Mouse (Mus musculus) liver, adult 2 months (tissue): ENCODE data around the gene Emsy. TPM values are rescaled to one million over a fixed set of nuclear protein-coding genes. Genes with fewer than 3 reads are reported as not detected.

Experiments
- DNase-seq: peaks from one replicate; pipeline ENCODE4 v3.0.0-alpha.2; 2011; ENCODE audit warnings: low read depth, low spot score; ENCODE audit errors: extremely low read depth
- H3K27ac ChIP-seq: fragments of 200-500 bp; replicated peaks from 2 replicates; pipeline ENCODE4 v1.5.1; 2012; ENCODE audit warnings: low read depth, mild to moderate bottlenecking, control low read depth, inconsistent platforms, low read length; ENCODE audit not compliant: insufficient read depth
- H3K27me3 ChIP-seq: fragments of 200-500 bp; 2 replicates; pipeline ENCODE4 v1.6.1; 2012; ENCODE audit warnings: mild to moderate bottlenecking, moderate library complexity, low read length, inconsistent platforms; ENCODE audit not compliant: control insufficient read depth, insufficient read depth
- H3K36me3 ChIP-seq: fragments of 200-500 bp; 2 replicates; pipeline ENCODE4 v1.6.1; 2012; ENCODE audit warnings: low read length, inconsistent platforms; ENCODE audit not compliant: control insufficient read depth, insufficient read depth
- H3K4me1 ChIP-seq: fragments of 200-500 bp; 2 replicates; pipeline ENCODE4 v1.6.1; 2011; ENCODE audit warnings: low read length; ENCODE audit not compliant: control insufficient read depth, insufficient read depth
- H3K4me3 ChIP-seq: fragments of 200-500 bp; 2 replicates; pipeline ENCODE4 v1.5.1; 2011; ENCODE audit warnings: low read depth, mild to moderate bottlenecking, control low read depth, low read length, moderate library complexity; ENCODE audit not compliant: insufficient read depth
- H3K79me2 ChIP-seq: fragments of 200-500 bp; 2 replicates; pipeline ENCODE4 v1.6.1; 2012; ENCODE audit warnings: inconsistent platforms, mild to moderate bottlenecking, low read length, moderate library complexity; ENCODE audit not compliant: control insufficient read depth, insufficient read depth
- H3K9ac ChIP-seq: fragments of 200-500 bp; 2 replicates; pipeline ENCODE4 v1.6.1; 2012; ENCODE audit warnings: low read depth, mild to moderate bottlenecking, control low read depth, inconsistent platforms, low read length
- CTCF ChIP-seq: fragments of 200-500 bp; IDR thresholded peaks from 2 replicates; pipeline ENCODE4 v1.5.1; 2011; ENCODE audit warnings: low read depth, low read length, control low read depth
- POLR2A ChIP-seq: fragments of 200-500 bp; IDR thresholded peaks from 2 replicates; pipeline ENCODE4 v1.6.1; 2011; ENCODE audit warnings: low read length, control low read depth; ENCODE audit not compliant: insufficient read depth; ENCODE audit errors: extremely low read depth
- WGBS: fragments of 180-500 bp; shearing (Covaris S2); methylation state at CpG from one replicate; pipeline ENCODE4 v1.1.7; 2018; 5-methylcytosine and 5-hydroxymethylcytosine counted together
- polyA plus RNA-seq: library from polyadenylated mRNA; depleted of rRNA; stranded (reverse); fragments of >200 nt; gene quantifications from 2 replicates; pipeline ENCODE4 v1.2.3, GENCODE M21; 2012
- total RNA-seq: library from RNA; depleted of rRNA; stranded (reverse); fragments of >200 nt; gene quantifications from 2 replicates; pipeline ENCODE4 v1.2.3, GENCODE M21; 2014

Gene Emsy
- total and polyA plus RNA-seq, 2 experiments = 7.9 to 10.9 TPM

DNA sequence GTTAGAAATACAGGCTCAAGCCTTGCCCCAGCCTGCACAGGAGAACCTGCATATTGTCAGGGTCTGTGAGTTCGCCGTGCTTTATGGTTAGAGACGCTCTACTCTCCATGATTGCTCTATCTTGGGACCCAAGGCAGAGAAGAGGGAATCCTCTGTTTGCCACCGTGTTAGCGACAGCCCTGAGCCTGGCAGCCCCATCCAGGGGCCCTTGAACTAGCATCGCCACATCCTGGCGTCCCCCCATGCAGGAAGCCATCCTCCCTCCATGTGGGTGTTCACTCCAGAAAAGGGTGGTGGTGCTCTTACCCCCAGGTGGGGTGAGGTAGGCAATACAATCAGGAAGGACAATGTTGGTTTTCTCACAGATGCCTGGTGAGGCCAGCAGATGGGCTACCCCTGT is 82.3 kb downstream of the Emsy start:
- WGBS = 86% methylated on average over 7 of the region's 7 CpGs
- H3K27ac ChIP-seq = peak overlapping the region; percentile 72

DNA sequence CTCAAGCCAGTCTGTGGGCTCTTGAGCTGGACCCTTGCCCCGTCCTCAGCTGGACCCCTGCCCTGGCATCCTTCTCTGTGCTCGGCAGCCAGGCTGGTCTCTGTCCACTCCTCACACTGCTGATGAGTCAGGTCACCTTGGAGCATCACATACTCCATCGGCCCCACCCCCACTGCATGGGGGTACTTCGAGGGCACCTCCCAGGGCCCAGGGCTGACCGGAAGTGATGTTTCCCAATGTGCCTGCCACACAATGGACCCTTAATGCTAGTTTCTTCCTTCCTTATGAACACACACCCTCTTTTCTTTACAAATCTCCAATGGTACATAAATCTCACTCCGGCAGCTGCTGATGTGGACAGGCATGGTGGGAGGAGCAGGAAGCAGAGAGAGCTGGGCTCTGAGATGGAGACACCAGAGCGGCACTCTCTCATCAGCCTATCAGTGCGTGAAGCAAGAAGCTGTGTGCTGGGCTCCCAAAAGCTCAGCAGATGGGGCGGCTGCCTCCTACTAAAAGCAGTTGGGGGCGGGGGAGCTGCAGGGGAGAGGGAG is 83.3 kb downstream of the Emsy start:
- H3K27me3 ChIP-seq = no peaks in the 10 kb centered on the region
- peak overlapping the region; percentile 72 for H3K27ac ChIP-seq
- WGBS = 64% methylated on average over 10 of the region's 10 CpGs
- no peak overlapping the region for H3K4me3 ChIP-seq
- H3K79me2 ChIP-seq = no peaks in the 10 kb centered on the region
- TF ChIP-seq POLR2A (no peak), CTCF (no peak)
- DNase-seq = no peak
- no peak overlapping the region for H3K9ac ChIP-seq
- peaks cover 12% of the 10 kb centered on the region for H3K4me1 ChIP-seq
- no peaks in the 10 kb centered on the region for H3K36me3 ChIP-seq

More for the DNA sequence above, 82.3 kb downstream of the Emsy start:
- Histone ChIP-seq H3K4me1 (peaks cover 12% of the 10 kb centered on the region), H3K4me3 (no peak overlapping the region), H3K36me3 (no peaks in the 10 kb centered on the region), H3K27me3 (no peaks in the 10 kb centered on the region), H3K9ac (no peak overlapping the region), H3K79me2 (no peaks in the 10 kb centered on the region)
- TF ChIP-seq CTCF (no peak), POLR2A (no peak)
- DNase-seq = no peak

DNA sequence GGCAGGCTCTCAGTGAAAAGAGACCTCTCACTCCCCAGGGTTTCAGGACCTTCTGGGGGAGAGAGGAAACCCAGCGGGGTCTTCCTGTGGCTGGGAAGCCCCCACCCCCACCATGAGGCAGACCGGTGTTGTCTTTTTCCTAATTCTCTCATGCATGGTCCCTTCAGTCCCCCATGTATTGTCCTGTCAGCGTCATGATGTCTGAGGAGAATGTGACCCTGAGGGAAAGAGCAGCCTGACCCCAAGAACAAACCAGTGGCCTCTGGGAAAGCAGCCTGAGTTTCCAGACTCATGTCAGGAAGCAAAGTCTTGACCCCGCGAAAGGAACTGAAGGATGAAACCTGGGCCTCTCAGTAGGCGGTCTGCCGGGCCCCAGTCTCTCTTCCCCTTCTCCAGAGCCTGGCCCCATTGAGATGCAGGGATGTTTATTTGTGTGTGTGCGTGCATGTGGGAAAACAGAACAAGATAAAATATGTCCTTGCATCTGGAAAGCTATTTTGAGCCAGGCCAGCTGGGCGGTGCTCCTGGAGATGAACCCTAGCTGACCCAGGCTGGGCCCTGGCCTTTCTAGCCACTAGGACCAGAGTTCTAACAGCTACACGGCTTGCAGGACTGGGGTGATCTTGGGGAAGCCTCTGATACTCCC is 84.2 kb downstream of the Emsy start:
- Histone ChIP-seq H3K27ac (peak overlapping the region; percentile 86), H3K4me3 (no peak overlapping the region), H3K9ac (no peak overlapping the region), H3K4me1 (peaks cover 12% of the 10 kb centered on the region), H3K79me2 (no peaks in the 10 kb centered on the region), H3K27me3 (no peaks in the 10 kb centered on the region), H3K36me3 (no peaks in the 10 kb centered on the region)
- TF ChIP-seq POLR2A = no peak
- no peak for TF ChIP-seq CTCF
- WGBS = 61% methylated on average over 10 of the region's 10 CpGs
- peak; percentile 46 for DNase-seq

DNA sequence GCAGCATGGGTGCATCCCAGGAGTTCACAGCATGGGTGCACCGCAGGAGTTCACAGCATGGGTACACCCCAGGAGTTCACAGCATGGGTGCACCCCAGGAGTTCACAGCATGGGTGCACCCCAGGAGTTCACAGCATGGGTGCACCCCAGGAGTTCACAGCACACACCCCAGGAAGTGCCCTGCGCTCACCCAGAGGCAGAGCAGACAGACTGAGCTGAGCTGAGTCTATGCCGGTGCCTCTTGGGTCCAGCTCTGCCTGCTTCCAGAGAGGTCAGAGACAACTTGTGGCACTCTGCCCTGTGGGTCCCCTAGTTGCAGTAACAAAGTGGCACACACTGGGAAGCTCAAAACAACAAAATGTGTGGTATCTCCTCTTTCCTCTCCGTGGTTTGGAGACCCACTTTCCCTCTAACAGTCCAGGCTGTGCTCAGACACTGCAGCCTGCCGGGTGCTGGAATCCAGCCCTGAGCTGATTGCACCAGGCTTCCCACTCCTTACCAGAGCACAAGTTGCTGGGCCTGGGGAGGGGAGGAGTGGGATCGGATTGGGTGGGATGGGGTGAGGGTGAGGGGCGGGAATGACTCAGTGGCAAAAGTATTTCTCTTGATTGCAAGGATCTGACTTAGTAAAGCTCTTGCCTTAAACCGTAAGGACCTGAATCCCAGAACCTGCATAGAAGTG is 85.6 kb downstream of the Emsy start:
- no peak overlapping the region for H3K4me3 ChIP-seq
- peaks cover 12% of the 10 kb centered on the region for H3K4me1 ChIP-seq
- no peak for TF ChIP-seq CTCF
- no peak for TF ChIP-seq POLR2A
- no peaks in the 10 kb centered on the region for H3K27me3 ChIP-seq
- H3K36me3 ChIP-seq = no peaks in the 10 kb centered on the region
- H3K27ac ChIP-seq = peak overlapping the region; percentile 37
- H3K79me2 ChIP-seq = no peaks in the 10 kb centered on the region
- WGBS = 66% methylated on average over 8 of the region's 8 CpGs
- peak overlapping the region; percentile 48; the same call in 1 of the 2 replicates for H3K9ac ChIP-seq
- DNase-seq = no peak

DNA sequence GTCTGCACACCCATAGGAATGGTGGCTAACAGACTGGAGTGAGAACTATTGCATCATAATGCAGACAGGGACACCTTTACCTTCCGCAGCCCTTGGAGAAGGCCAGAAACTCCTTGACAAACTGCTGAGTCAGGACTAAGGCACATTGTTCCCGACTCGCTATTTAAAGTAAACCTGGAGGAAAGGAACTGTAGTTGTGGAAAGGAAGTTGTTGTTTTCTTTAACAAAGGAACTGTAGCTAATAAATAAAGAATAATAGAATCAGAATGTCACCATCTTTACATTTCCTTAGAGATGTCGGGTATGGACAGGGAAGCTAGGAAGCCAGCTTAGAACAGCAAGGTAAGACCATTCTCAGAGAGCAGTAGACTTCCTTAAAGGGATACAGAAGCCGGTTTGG is 89.5 kb downstream of the Emsy start:
- no peak overlapping the region for H3K4me3 ChIP-seq
- 56% methylated on average over 5 of the region's 5 CpGs for WGBS
- H3K36me3 ChIP-seq = no peaks in the 10 kb centered on the region
- peaks cover 4% of the 10 kb centered on the region for H3K4me1 ChIP-seq
- DNase-seq = no peak
- no peaks in the 10 kb centered on the region for H3K27me3 ChIP-seq
- H3K79me2 ChIP-seq = no peaks in the 10 kb centered on the region
- no peak overlapping the region for H3K9ac ChIP-seq
- TF ChIP-seq POLR2A = no peak
- no peak for TF ChIP-seq CTCF
- H3K27ac ChIP-seq = no peak overlapping the region; the same call in 1 of the 2 replicates
